Mouse (Mus musculus): ENCODE data around the gene Zfp629. TPM values are rescaled to one million over a fixed set of nuclear protein-coding genes. Genes with fewer than 3 reads are reported as not detected.
A peak's percentile ranks its signal among the peaks of the same experiment; 100 is the strongest.

The Zfp629 gene
- total RNA-seq, 2 experiments from 2014 or later, result 6.1 to 10.4 TPM

DNA sequence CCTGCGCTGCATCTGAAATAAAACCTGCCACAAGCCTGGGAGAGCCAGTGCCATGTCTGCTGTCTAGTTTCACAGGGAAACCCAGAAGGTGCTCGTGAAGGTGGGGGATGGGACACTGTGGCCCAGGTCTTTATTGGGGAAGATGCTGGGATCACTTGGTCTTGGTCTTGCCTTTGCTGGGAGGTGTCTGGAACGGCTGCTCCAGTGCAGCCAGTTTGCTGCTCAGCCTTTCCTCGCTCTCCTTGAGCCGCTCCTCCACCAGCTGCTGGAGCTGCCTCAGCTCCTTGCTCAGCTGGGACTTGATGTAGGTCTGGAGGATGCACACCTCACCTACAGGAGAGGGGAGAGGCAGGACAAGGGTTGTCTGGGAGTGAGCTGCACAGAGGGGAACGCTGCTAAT lies 32.3 kb downstream of the Zfp629 start:
- intact Hi-C loops (cut with DNase I), result no loop called here
- no peak for DNase-seq

DNA sequence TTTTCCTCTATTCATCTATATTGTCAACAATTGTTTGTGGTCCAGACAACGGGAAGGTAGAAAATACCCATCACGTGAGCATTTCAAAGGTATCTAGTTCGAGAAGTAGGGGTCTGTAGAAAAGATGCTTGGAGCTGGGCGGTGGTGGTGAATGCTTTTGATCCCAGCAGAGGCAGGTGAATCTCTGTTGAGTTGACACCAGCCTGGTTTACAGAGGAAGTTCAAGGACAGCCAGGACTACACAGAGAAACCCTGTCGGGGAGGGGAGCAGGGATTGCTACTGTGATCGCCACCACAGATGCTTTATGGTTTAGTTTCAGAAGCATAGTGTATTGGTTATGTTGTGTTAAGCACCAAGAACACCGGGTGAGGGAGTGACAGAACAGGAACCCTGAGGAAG lies 41.5 kb downstream of the Zfp629 start:
- intact Hi-C loops (cut with DNase I), result no loop called here
- no peak for DNase-seq

DNA sequence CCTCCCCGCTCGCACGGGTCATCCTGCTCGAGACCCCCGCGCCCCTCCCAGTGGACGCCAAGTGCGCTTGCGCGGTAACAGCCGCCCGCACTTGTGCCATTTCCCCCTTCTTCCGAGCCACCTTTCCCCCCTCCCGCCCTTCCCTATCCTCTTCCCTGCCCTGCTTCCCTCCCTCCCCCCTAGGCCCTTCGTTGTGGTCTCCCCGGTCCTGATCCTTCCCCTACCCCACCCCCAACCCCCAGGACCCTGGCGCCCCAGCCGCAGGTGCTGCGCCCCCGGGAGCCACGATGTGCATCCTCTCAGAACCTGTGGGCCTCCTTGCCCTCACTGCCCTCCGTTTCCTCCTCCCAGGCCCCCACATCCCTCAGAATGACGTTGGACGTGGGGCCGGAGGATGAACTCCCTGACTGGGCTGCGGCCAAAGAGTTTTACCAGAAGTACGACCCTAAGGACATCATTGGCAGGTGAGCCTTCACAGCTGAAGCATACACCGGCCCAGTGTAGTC lies 42.0 kb downstream of the Zfp629 start:
- intact Hi-C loops (cut with DNase I), result loop anchor here (2.0 kb wide), 1 partner anchor 61 kb away; no protein-coding TSS in a partner anchor
- no peak for DNase-seq

DNA sequence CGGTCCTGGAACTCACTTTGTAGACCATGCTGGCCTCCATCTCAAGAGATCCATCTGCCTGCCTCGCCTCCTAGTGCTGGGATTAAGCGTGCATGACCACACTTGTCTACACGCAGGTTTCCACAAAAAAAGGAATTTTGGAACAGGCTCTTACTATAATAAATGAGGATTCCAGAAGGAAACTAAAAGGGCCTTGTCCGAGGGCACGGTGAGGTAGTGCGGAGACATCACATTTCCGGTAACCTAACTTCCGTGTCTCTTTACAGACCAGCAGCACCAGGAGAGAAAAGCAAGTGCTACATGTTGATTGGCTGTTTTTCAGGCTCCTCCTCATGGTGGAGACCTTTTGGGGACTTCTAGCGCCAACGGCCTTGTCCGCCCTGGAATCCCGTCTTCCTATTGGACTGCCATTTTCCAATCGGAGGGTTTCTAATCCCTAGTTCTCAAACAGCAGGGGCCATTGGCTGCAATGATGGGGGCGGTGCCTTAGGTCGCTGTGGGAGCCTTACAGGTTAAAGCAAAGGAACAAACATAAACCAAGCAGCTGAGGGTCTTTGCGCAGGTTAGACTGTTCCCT lies 42.6 kb downstream of the Zfp629 start, which contains the start of gene Phkg2:
TSS of gene Phkg2 (plus strand) at position 446 of the 577 bp plus-strand sequence.
- peak; percentile 79 to 88 for DNase-seq
- intact Hi-C loops (cut with DNase I), result loop anchor here (2.0 kb wide), 1 partner anchor 60 kb away; no protein-coding TSS in a partner anchor

DNA sequence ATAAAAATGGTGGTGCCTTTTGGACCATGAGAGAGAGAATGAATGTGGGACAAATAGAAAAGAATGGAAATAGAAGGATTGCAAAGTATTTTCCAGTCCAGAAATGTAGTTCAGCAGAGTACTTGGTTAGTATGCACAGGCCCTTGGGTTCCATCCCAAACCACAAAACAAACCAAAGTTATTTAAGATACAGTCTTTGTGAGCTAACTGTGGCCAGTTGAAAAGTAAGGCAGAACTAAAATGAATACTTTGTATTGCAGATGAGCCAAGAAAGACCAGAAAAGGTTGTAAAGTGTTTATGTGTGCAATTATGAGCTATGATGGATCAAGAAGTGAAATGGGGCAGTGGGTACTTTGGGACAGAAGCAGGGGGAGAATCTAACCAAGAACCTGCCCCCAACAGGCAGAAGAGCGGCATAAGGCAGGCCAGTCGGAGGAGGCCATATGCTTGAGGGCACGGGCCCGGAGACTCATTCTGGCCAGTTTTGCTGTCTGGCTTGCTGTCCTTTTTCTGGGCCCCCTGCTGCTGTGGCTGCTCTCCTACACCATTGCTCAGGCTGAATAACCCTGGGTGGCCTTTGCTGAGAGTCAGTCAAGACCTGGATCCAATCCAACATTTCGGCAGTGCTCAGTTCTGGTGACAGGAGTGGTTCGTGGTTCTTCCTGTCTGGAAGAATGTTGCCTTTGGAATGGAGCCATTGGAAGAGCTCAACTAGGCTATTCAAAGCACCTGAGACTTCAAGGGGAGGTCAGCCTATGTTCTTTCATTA lies 51.0 kb downstream of the Zfp629 start:
- intact Hi-C loops (cut with DNase I), result loop anchor here (5.0 kb wide), 1 partner anchor 37 kb away; no protein-coding TSS in a partner anchor
- DNase-seq, result no peak

DNA sequence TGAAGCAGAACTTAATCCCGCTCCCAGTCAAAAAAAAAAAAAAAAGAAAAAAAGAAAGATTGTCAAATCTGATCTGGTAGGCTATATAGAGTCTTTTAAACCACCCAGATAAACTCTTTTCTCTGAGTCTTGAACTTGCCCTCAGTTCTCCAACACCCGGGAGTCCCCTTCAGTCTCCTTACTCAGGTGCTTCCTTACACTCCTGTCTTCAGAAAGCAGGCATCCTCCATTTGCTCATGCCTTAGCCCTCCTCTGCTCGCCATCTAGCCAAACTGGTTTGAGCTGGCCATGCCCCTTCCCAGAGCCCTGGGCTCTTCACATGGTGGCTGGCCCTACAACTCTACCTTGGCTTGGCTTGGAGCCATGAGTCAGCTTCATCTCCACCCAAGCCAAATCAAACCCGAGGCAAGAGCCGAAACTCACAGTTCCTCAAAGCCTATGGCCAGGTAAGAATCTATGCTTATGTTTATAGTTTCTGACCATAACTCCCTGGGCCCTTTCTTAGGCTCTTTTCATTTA lies 54.2 kb downstream of the Zfp629 start, which contains the start of gene Tmem265:
TSS of gene Tmem265 (plus strand) at position 51 of the 519 bp plus-strand sequence.
- intact Hi-C loops (cut with DNase I), result loop anchor here (5.0 kb wide), 1 partner anchor 34 kb away; no protein-coding TSS in a partner anchor

DNA sequence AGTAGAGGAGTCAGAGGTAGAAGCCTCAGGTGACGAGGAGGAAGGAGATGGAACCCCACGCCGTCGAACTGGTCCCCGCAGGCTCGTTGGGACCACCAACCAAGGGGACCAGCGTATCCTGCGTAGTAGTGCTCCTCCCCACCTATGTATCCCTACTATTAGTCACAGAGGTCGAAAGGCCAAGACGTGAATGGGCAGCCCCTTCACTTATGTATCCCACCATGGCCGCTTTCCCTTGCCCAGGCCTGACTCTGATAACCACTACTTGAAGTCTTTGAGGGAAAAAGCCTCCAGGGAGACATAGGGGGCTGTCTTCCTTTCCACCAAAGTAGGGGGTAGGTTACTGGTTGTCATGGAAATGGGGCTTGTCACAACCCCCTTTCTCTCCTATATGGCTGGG lies 55.0 kb downstream of the Zfp629 start:
- no peak for DNase-seq
- intact Hi-C loops (cut with DNase I), result loop anchor here (5.0 kb wide), 1 partner anchor 33 kb away; no protein-coding TSS in a partner anchor

More for the DNA sequence above, 54.2 kb downstream of the Zfp629 start, which contains the start of gene Tmem265:
- no peak for DNase-seq

Other genes with a start within 250 kb of the Zfp629 start
- 1 to 10 TPM; 1.6 to 3.2 TPM for gene Zfp747, start 239.7 kb downstream of the Zfp629 start, total RNA-seq (2021)
- gene 9130019O22Rik, start 228.6 kb downstream of the Zfp629 start, total RNA-seq (2021), result 1 to 10 TPM; 1.3 to 2.0 TPM
- 1 to 10 TPM; 1.3 to 2.6 TPM for gene E430018J23Rik, start 222.2 kb downstream of the Zfp629 start, total RNA-seq (2021)
- gene Zfp764, start 209.0 kb downstream of the Zfp629 start, total RNA-seq (2021), result 1 to 10 TPM in 1 of 2 experiments, under 1 TPM in 1; 0.89 to 2.1 TPM
- gene Zfp688, start 193.7 kb downstream of the Zfp629 start, total RNA-seq (2021), result 1 to 10 TPM; 1.3 to 1.7 TPM
- under 1 TPM; 0.69 to 0.87 TPM for gene Zfp689, start 166.6 kb downstream of the Zfp629 start, total RNA-seq (2021)
- 10 to 100 TPM; 14.7 to 19.3 TPM for gene Prr14, start 156.2 kb downstream of the Zfp629 start, total RNA-seq (2021)
- gene Fbrs, start 136.6 kb downstream of the Zfp629 start, total RNA-seq (2021), result 10 to 100 TPM; 15.0 to 24.6 TPM
- 10 to 100 TPM; 43.7 to 51.0 TPM for gene Srcap, start 103.8 kb downstream of the Zfp629 start, total RNA-seq (2021)
- 1 to 10 TPM; 4.2 to 5.4 TPM for gene Gm42715, start 96.2 kb downstream of the Zfp629 start, total RNA-seq (2021)
- gene Tmem265, start 54.4 kb downstream of the Zfp629 start, total RNA-seq (2021), result not detected
- 1 to 10 TPM; 7.6 to 9.8 TPM for gene Phkg2, start 42.5 kb downstream of the Zfp629 start, total RNA-seq (2021)
- gene Ccdc189, start 27.2 kb downstream of the Zfp629 start, total RNA-seq (2021), result 1 to 10 TPM; 2.6 to 3.5 TPM
- gene Rnf40, start 27.0 kb downstream of the Zfp629 start, total RNA-seq (2021), result 10 to 100 TPM; 26.8 to 31.6 TPM
- 10 to 100 TPM; 33.7 to 35.3 TPM for gene Bcl7c, start 93.1 kb upstream of the Zfp629 start, total RNA-seq (2021)
- gene Ctf1, start 96.9 kb upstream of the Zfp629 start, total RNA-seq (2021), result 10 to 100 TPM; 14.6 to 18.7 TPM
- gene Ctf2, start 116.4 kb upstream of the Zfp629 start, total RNA-seq (2021), result not detected
- 1 to 10 TPM; 1.9 to 2.5 TPM for gene Fbxl19, start 128.7 kb upstream of the Zfp629 start, total RNA-seq (2021)
- 1 to 10 TPM; 8.4 to 9.2 TPM for gene Orai3, start 154.0 kb upstream of the Zfp629 start, total RNA-seq (2021)
- 10 to 100 TPM; 13.0 to 21.3 TPM for gene Setd1a, start 160.9 kb upstream of the Zfp629 start, total RNA-seq (2021)
- gene Gm49388, start 169.8 kb upstream of the Zfp629 start, total RNA-seq (2021), result 1 to 10 TPM in 1 of 2 experiments, under 1 TPM in 1; 0.31 to 2.1 TPM
- gene Hsd3b7, start 184.8 kb upstream of the Zfp629 start, total RNA-seq (2021), result 1 to 10 TPM; 5.5 to 5.6 TPM
- 10 to 100 TPM; 43.0 to 47.4 TPM for gene Stx4a, start 208.5 kb upstream of the Zfp629 start, total RNA-seq (2021)
- gene Stx1b, start 208.8 kb upstream of the Zfp629 start, total RNA-seq (2021), result 1 to 10 TPM in 1 of 2 experiments, under 1 TPM in 1; 0.64 to 1.1 TPM

Data from gastrocnemius, postnatal 36 days (tissue).